Mouse (Mus musculus) neural tube, embryonic 14.5 days (tissue): Measurements from ENCODE around the gene Tceal3. TPM values are rescaled to one million over a fixed set of nuclear protein-coding genes. Genes with fewer than 3 reads are reported as not detected.
"Not testable (repeated sequence)": the region's sequence is repeated elsewhere in the genome, so short reads cannot be mapped to it uniquely, and the experiment has no call there.

Experiments
- ATAC-seq: fragments of 200-750 bp; cut with Nextera tagmentation; 2 replicates; pipeline ENCODE4 v1.8.0; 2017; ENCODE audit warnings: low read depth, mild to moderate bottlenecking, moderate TSS enrichment, moderate library complexity
- H3K27ac ChIP-seq: fragments of 300-500 bp; sonication (generic); 2 replicates; pipeline ENCODE4 v1.5.1; 2014; ENCODE audit warnings: low read depth, mild to moderate bottlenecking, control low read depth, low read length, moderate library complexity, mixed read lengths
- H3K27me3 ChIP-seq: fragments of 300-500 bp; sonication (generic); 2 replicates; pipeline ENCODE4 v1.6.1; 2014; ENCODE audit warnings: low read length; ENCODE audit not compliant: control insufficient read depth, insufficient read depth
- H3K36me3 ChIP-seq: fragments of 300-500 bp; sonication (generic); 2 replicates; pipeline ENCODE4 v1.6.1; 2014; ENCODE audit warnings: low read length, mixed read lengths; ENCODE audit not compliant: control insufficient read depth, insufficient read depth
- H3K4me1 ChIP-seq: fragments of 300-500 bp; sonication (generic); 2 replicates; pipeline ENCODE4 v1.6.1; 2014; ENCODE audit warnings: low read length; ENCODE audit not compliant: control insufficient read depth, insufficient read depth
- H3K4me2 ChIP-seq: fragments of 300-500 bp; sonication (generic); 2 replicates; pipeline ENCODE4 v1.6.1; 2014; ENCODE audit warnings: mild to moderate bottlenecking, low read depth, low read length, control low read depth
- H3K4me3 ChIP-seq: fragments of 300-500 bp; sonication (generic); 2 replicates; pipeline ENCODE4 v1.5.1; 2014; ENCODE audit warnings: low read depth, low read length, control low read depth, mixed read lengths
- H3K9ac ChIP-seq: fragments of 300-500 bp; sonication (generic); replicated peaks from 2 replicates; pipeline ENCODE4 v1.6.1; 2014; ENCODE audit warnings: low read depth, mild to moderate bottlenecking, control low read depth, low read length, mixed read lengths
- H3K9me3 ChIP-seq: fragments of 300-500 bp; sonication (generic); 2 replicates; pipeline ENCODE4 v1.6.1; 2016; ENCODE audit warnings: low read length; ENCODE audit not compliant: control insufficient read depth
- WGBS: fragments of 180-500 bp; shearing (Covaris S2); extraction: QIAGEN DNeasy Blood & Tissue Kit; methylation state at CpG from one replicate; pipeline ENCODE4 v1.1.7; 2014; 5-methylcytosine and 5-hydroxymethylcytosine counted together
- polyA plus RNA-seq: library from polyadenylated mRNA; unstranded; fragments of >200 nt; fragmentation: Nextera tagmentation; extraction: Ambion mirVana; gene quantifications from 2 replicates; pipeline ENCODE4 v1.2.1, GENCODE M21; 2014

Gene Tceal3
- polyA plus RNA-seq, 1 experiment from 2014 or later: 51.9 TPM

GRCm38 (mm10) chrX:136615889-136616288 lies 25.2 kb downstream of the Tceal3 start:
- not testable (repeated sequence) for H3K9ac ChIP-seq, H3K27ac ChIP-seq, H3K9me3 ChIP-seq, H3K27me3 ChIP-seq, H3K4me1 ChIP-seq, ATAC-seq, H3K36me3 ChIP-seq, H3K4me3 ChIP-seq, H3K4me2 ChIP-seq
- WGBS: 65% methylated on average over 3 of the region's 3 CpGs

- WGBS: 53% methylated on average over 9 of the region's 9 CpGs
- ATAC-seq: peak; percentile 75; the same call in 1 of the 2 replicates
- Histone ChIP-seq H3K4me3 (no peak overlapping the region), H3K36me3 (no peaks in the 10 kb centered on the region), H3K4me1 (no peaks in the 10 kb centered on the region), H3K9ac (no peak overlapping the region), H3K27me3 (no peaks in the 10 kb centered on the region), H3K9me3 (no peaks in the 10 kb centered on the region), H3K27ac (no peak overlapping the region), H3K4me2 (no peak overlapping the region)
Observed at GRCm38 (mm10) chrX:136624905-136625569, 34.4 kb downstream of the Tceal3 start.

GRCm38 (mm10) chrX:136625959-136626358 lies 35.3 kb downstream of the Tceal3 start:
- no peaks in the 10 kb centered on the region for H3K9me3 ChIP-seq
- no peaks in the 10 kb centered on the region for H3K4me1 ChIP-seq
- no peak overlapping the region for H3K4me2 ChIP-seq
- WGBS: 83% methylated on average over 4 of the region's 4 CpGs
- ATAC-seq: no peak
- no peak overlapping the region for H3K9ac ChIP-seq
- H3K27ac ChIP-seq: no peak overlapping the region
- H3K36me3 ChIP-seq: no peaks in the 10 kb centered on the region
- H3K4me3 ChIP-seq: no peak overlapping the region
- no peaks in the 10 kb centered on the region for H3K27me3 ChIP-seq

- 63% methylated on average over 4 of the region's 4 CpGs for WGBS
- no peak overlapping the region for H3K27ac ChIP-seq
- no peak for ATAC-seq
- H3K27me3 ChIP-seq: no peaks in the 10 kb centered on the region
- H3K36me3 ChIP-seq: no peaks in the 10 kb centered on the region
- H3K4me2 ChIP-seq: no peak overlapping the region
- no peaks in the 10 kb centered on the region for H3K4me1 ChIP-seq
- no peak overlapping the region for H3K9ac ChIP-seq
- H3K4me3 ChIP-seq: no peak overlapping the region
- H3K9me3 ChIP-seq: no peaks in the 10 kb centered on the region
Observed at GRCm38 (mm10) chrX:136635116-136635515, 44.5 kb downstream of the Tceal3 start.

GRCm38 (mm10) chrX:136639754-136640153 lies 49.1 kb downstream of the Tceal3 start:
- no peak for ATAC-seq
- H3K36me3 ChIP-seq: no peaks in the 10 kb centered on the region
- WGBS: 36% methylated on average over 5 of the region's 6 CpGs
- H3K4me3 ChIP-seq: no peak overlapping the region
- no peak overlapping the region for H3K4me2 ChIP-seq
- no peak overlapping the region for H3K9ac ChIP-seq
- no peaks in the 10 kb centered on the region for H3K9me3 ChIP-seq
- no peaks in the 10 kb centered on the region for H3K4me1 ChIP-seq
- H3K27me3 ChIP-seq: no peaks in the 10 kb centered on the region
- no peak overlapping the region for H3K27ac ChIP-seq

- not testable (repeated sequence) for ATAC-seq, H3K27me3 ChIP-seq
- 31% methylated on average over 3 of the region's 3 CpGs for WGBS
Observed at GRCm38 (mm10) chrX:136645857-136646256, 55.2 kb downstream of the Tceal3 start.

GRCm38 (mm10) chrX:136666281-136666706 lies 75.7 kb downstream of the Tceal3 start:
- WGBS: 11% methylated on average over 20 of the region's 20 CpGs
- H3K9me3 ChIP-seq: no peaks in the 10 kb centered on the region
- H3K9ac ChIP-seq: peak overlapping the region; percentile 63
- H3K27ac ChIP-seq: 0 out of 2 replicates have a peak overlapping the region, but pooled peaks have one; percentile 39
- ATAC-seq: peak; percentile 91
- H3K27me3 ChIP-seq: no peaks in the 10 kb centered on the region
- no peaks in the 10 kb centered on the region for H3K36me3 ChIP-seq
- peak overlapping the region; percentile 44 for H3K4me3 ChIP-seq
- H3K4me2 ChIP-seq: peak overlapping the region; percentile 51
- H3K4me1 ChIP-seq: no peaks in the 10 kb centered on the region

More at GRCm38 (mm10) chrX:136645857-136646256, 55.2 kb downstream of the Tceal3 start:
- not testable (repeated sequence) for H3K9ac ChIP-seq, H3K4me2 ChIP-seq, H3K27ac ChIP-seq, H3K36me3 ChIP-seq, H3K4me3 ChIP-seq, H3K4me1 ChIP-seq, H3K9me3 ChIP-seq

GRCm38 (mm10) chrX:136666762-136667464 lies 76.3 kb downstream of the Tceal3 start:
- H3K9me3 ChIP-seq, H3K27me3 ChIP-seq, H3K36me3 ChIP-seq, H3K27ac ChIP-seq, H3K4me1 ChIP-seq: not testable (repeated sequence)
- Histone ChIP-seq H3K9ac (peak overlapping the region; percentile 63), H3K4me3 (peak overlapping the region; percentile 44), H3K4me2 (peak overlapping the region; percentile 51)
- peak; percentile 77 for ATAC-seq
- WGBS: 27% methylated on average over 22 of the region's 24 CpGs

- no peaks in the 10 kb centered on the region for H3K36me3 ChIP-seq
- H3K4me1 ChIP-seq: no peaks in the 10 kb centered on the region
- no peak overlapping the region for H3K4me3 ChIP-seq
- no peak overlapping the region for H3K27ac ChIP-seq
- H3K27me3 ChIP-seq: no peaks in the 10 kb centered on the region
- ATAC-seq: no peak
- 68% methylated on average over 2 of the region's 2 CpGs for WGBS
- H3K4me2 ChIP-seq: no peak overlapping the region
- no peak overlapping the region for H3K9ac ChIP-seq
- H3K9me3 ChIP-seq: no peaks in the 10 kb centered on the region
Observed at GRCm38 (mm10) chrX:136668794-136669193, 78.2 kb downstream of the Tceal3 start.
